Mouse (Mus musculus): ENCODE data around the gene Stra6. TPM values are rescaled to one million over a fixed set of nuclear protein-coding genes. Genes with fewer than 3 reads are reported as not detected.
A peak's percentile ranks its signal among the peaks of the same experiment; 100 is the strongest.

Stra6 gene
- polyA plus RNA-seq, 1 experiment from 2014 or later, result 14.8 TPM

DNA sequence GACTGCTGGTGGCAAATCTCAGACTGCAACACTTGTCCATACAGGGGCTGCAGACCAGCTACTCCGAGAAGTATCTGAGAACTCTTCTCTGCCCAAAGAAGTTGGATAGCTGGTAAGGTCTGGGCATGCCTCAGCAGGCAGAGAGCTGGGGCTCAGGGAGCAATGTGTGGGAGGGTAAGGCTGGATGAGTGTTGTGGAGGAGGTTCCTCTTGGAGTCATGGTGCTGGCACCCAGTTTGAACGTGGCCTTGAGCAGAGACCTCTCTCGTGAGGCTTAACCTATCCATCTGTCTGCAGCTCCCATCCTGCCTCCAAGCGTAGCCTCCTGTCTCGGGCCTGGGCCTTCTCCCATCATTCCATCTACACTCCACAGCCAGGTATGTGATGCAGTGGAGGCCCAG is 81.8 kb downstream of the Stra6 start:
- ATAC-seq (ENCODE audit: low FRiP score), result no peak
- Histone ChIP-seq H3K27ac (no peak overlapping the region), H3K4me2 (replicated peaks) (no peak overlapping the region), H3K9ac (no peak overlapping the region), H3K27me3 (peaks cover 6% of the 10 kb centered on the region; the same call in 1 of the 2 replicates), H3K4me1 (peaks cover 10% of the 10 kb centered on the region), H3K9me3 (replicated peaks) (no peaks in the 10 kb centered on the region), H3K36me3 (no peaks in the 10 kb centered on the region), H3K4me3 (no peak overlapping the region)
- WGBS, result 92% methylated on average over 5 of the region's 5 CpGs

GRCm38 (mm10) chr9:58148806-58149205 is 85.2 kb downstream of the Stra6 start:
- peaks cover 3% of the 10 kb centered on the region; the same call in 1 of the 2 replicates for H3K27me3 ChIP-seq
- WGBS, result 57% methylated on average over 2 of the region's 2 CpGs
- H3K27ac ChIP-seq, result no peak overlapping the region

GRCm38 (mm10) chr9:58150733-58151361 is 87.3 kb downstream of the Stra6 start:
- H3K4me1 ChIP-seq, result peaks cover 20% of the 10 kb centered on the region
- H3K36me3 ChIP-seq, result no peaks in the 10 kb centered on the region
- ATAC-seq (ENCODE audit: low FRiP score), result no peak
- WGBS, result 76% methylated on average over 4 of the region's 4 CpGs
- no peak overlapping the region for H3K4me3 ChIP-seq
- H3K9ac ChIP-seq, result no peak overlapping the region
- no peak overlapping the region for H3K27ac ChIP-seq
- H3K27me3 ChIP-seq, result no peaks in the 10 kb centered on the region; the same call in 1 of the 2 replicates
- no peak overlapping the region for H3K4me2 ChIP-seq (replicated peaks)
- H3K9me3 ChIP-seq (replicated peaks), result no peaks in the 10 kb centered on the region

More at GRCm38 (mm10) chr9:58148806-58149205, 85.2 kb downstream of the Stra6 start:
- Histone ChIP-seq H3K4me2 (replicated peaks) (no peak overlapping the region), H3K4me1 (peaks cover 17% of the 10 kb centered on the region), H3K9ac (no peak overlapping the region), H3K9me3 (replicated peaks) (no peaks in the 10 kb centered on the region), H3K36me3 (no peaks in the 10 kb centered on the region), H3K4me3 (no peak overlapping the region)
- no peak for ATAC-seq (ENCODE audit: low FRiP score)

- ATAC-seq (ENCODE audit: low FRiP score), result no peak
- Histone ChIP-seq H3K36me3 (no peaks in the 10 kb centered on the region), H3K4me3 (no peak overlapping the region), H3K4me1 (peaks cover 28% of the 10 kb centered on the region), H3K9me3 (replicated peaks) (no peaks in the 10 kb centered on the region), H3K27me3 (no peaks in the 10 kb centered on the region; the same call in 1 of the 2 replicates), H3K9ac (no peak overlapping the region), H3K4me2 (replicated peaks) (no peak overlapping the region), H3K27ac (peak overlapping the region; percentile 23; the same call in 1 of the 2 replicates)
- WGBS, result 86% methylated on average over 3 of the region's 3 CpGs
Measured at GRCm38 (mm10) chr9:58153095-58153494, 89.5 kb downstream of the Stra6 start.

- Histone ChIP-seq H3K4me1 (peaks cover 36% of the 10 kb centered on the region), H3K4me2 (replicated peaks) (0 out of 2 replicates have a peak overlapping the region, but pooled peaks have one; percentile 8), H3K36me3 (no peaks in the 10 kb centered on the region), H3K9me3 (replicated peaks) (no peaks in the 10 kb centered on the region), H3K27me3 (peaks cover 3% of the 10 kb centered on the region; the same call in 1 of the 2 replicates), H3K27ac (peak overlapping the region; percentile 62; the same call in 1 of the 2 replicates), H3K4me3 (no peak overlapping the region), H3K9ac (0 out of 2 replicates have a peak overlapping the region, but pooled peaks have one; percentile 4)
- WGBS, result 41% methylated on average over 3 of the region's 3 CpGs
- no peak for ATAC-seq (ENCODE audit: low FRiP score)
Measured at GRCm38 (mm10) chr9:58155366-58155765, 91.8 kb downstream of the Stra6 start.

DNA sequence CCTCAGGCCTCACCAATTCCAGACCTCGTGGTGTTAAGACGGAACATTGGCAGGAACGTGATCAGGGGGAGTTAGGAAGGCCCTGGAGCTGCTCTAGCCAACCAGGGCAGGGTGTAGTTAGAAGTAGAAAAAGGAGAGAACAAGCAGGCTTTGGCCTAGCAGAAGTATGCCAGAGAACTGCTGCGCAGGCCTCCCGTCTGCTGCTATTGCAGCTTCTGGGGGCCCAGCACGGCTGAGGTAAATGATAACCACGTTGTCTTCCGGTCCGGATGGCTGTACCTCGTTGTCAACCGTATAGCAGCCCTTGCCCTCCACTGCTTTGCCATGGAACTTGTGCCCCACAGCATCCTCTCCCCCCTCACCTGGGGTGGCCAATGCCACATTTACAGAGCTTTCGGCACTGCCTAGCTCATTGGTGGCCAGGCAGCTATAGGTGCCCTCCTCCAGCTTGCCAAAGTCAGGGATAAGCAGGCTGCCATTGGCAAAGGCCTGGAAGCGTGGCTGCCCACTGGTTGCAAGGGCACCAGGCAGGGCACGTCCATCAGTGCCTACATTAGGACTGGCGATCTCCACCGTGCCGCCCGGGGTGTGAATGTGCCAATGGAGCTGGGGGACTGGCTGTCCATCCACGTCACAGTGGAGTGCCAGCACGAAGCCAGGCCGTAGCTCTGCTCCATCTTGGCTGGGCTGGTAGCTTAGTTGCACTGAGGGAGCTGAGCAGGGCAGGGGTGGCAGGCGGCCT is 93.4 kb downstream of the Stra6 start:
- WGBS, result 88% methylated on average over 22 of the region's 22 CpGs
- H3K4me2 ChIP-seq (replicated peaks), result peak overlapping the region; percentile 39; the same call in 1 of the 2 replicates
- H3K9me3 ChIP-seq (replicated peaks), result no peaks in the 10 kb centered on the region
- peaks cover 3% of the 10 kb centered on the region; the same call in 1 of the 2 replicates for H3K27me3 ChIP-seq
- H3K4me1 ChIP-seq, result peaks cover 36% of the 10 kb centered on the region
- H3K9ac ChIP-seq, result no peak overlapping the region
- H3K27ac ChIP-seq, result 0 out of 2 replicates have a peak overlapping the region, but pooled peaks have one; percentile 13
- H3K4me3 ChIP-seq, result 0 out of 2 replicates have a peak overlapping the region, but pooled peaks have one; percentile 20
- H3K36me3 ChIP-seq, result no peaks in the 10 kb centered on the region
- ATAC-seq (ENCODE audit: low FRiP score), result no peak; the same call in 1 of the 2 replicates

DNA sequence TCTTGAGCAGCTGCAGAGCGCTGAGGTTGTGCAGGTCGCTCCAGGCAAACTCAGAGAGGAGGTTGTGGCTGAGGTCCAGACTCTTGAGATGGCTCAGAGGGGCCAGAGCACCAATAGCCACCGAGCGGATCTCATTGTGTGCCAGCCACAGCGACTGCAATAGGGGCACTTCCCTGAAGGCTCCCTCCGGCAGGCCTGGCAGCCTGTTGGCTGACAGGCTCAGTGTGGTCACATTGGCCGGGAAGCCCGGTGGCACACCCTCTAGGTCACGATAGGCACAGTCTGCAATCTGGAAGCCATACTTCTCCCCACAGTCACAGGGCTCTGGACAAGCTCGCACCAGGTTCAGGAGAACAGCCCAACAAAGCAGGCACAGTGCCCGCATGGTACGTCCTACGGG is 94.2 kb downstream of the Stra6 start:
- H3K4me3 ChIP-seq, result peak overlapping the region; percentile 20
- H3K27me3 ChIP-seq, result peaks cover 3% of the 10 kb centered on the region; the same call in 1 of the 2 replicates
- peak overlapping the region; percentile 42; the same call in 1 of the 2 replicates for H3K9ac ChIP-seq
- ATAC-seq (ENCODE audit: low FRiP score), result 0 out of 2 replicates have a peak, but pooled peaks have one; percentile 29
- no peaks in the 10 kb centered on the region for H3K9me3 ChIP-seq (replicated peaks)
- no peaks in the 10 kb centered on the region for H3K36me3 ChIP-seq
- H3K4me1 ChIP-seq, result peaks cover 35% of the 10 kb centered on the region
- peak overlapping the region; percentile 67 for H3K27ac ChIP-seq
- 78% methylated on average over 13 of the region's 13 CpGs for WGBS
- peak overlapping the region; percentile 39 for H3K4me2 ChIP-seq (replicated peaks)

GRCm38 (mm10) chr9:58158541-58159311 is 95.1 kb downstream of the Stra6 start:
- Histone ChIP-seq H3K27ac (peak overlapping the region; percentile 67), H3K27me3 (0 out of 2 replicates have a peak, but pooled peaks cover 3% of the 10 kb centered on the region), H3K4me2 (replicated peaks) (peak overlapping the region; percentile 22; the same call in 1 of the 2 replicates), H3K4me1 (peaks cover 27% of the 10 kb centered on the region), H3K4me3 (no peak overlapping the region), H3K9ac (no peak overlapping the region; the same call in 1 of the 2 replicates), H3K9me3 (replicated peaks) (no peaks in the 10 kb centered on the region), H3K36me3 (no peaks in the 10 kb centered on the region)
- no peak for ATAC-seq (ENCODE audit: low FRiP score)
- 44% methylated on average over 7 of the region's 7 CpGs for WGBS

DNA sequence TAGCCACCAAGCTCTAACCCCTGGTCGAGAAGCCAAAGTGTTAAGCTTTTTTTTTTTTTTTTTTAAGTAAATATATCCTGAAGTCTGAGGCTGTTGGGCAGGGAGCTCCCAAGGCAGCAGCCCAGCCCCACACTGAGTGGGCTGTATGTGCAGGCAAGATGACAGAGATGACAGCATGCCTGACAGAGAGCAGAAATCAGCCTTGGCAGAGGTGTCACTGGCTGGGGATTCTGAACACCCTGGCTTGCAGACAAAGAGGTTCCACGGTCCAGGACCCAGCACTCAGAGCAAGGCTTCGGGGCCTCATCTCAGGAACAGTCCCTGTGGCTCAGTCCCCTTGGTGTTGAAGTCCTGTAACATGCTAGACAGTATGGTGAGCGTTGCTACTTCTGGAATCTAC is 96.3 kb downstream of the Stra6 start:
- peak overlapping the region; percentile 64; the same call in 1 of the 2 replicates for H3K27ac ChIP-seq
- 0 out of 2 replicates have a peak, but pooled peaks cover 3% of the 10 kb centered on the region for H3K27me3 ChIP-seq
- no peaks in the 10 kb centered on the region for H3K9me3 ChIP-seq (replicated peaks)
- ATAC-seq (ENCODE audit: low FRiP score), result no peak
- H3K4me2 ChIP-seq (replicated peaks), result no peak overlapping the region
- H3K9ac ChIP-seq, result no peak overlapping the region
- H3K4me1 ChIP-seq, result peaks cover 25% of the 10 kb centered on the region
- no peaks in the 10 kb centered on the region for H3K36me3 ChIP-seq
- WGBS, result 84% methylated on average over 4 of the region's 4 CpGs
- H3K4me3 ChIP-seq, result no peak overlapping the region

- no peak for ATAC-seq (ENCODE audit: low FRiP score)
- H3K4me1 ChIP-seq, result peaks cover 21% of the 10 kb centered on the region
Measured at GRCm38 (mm10) chr9:58160315-58160714, 96.7 kb downstream of the Stra6 start.

GRCm38 (mm10) chr9:58162173-58162572 is 98.6 kb downstream of the Stra6 start:
- Histone ChIP-seq H3K9me3 (replicated peaks) (no peaks in the 10 kb centered on the region), H3K27me3 (0 out of 2 replicates have a peak, but pooled peaks cover 3% of the 10 kb centered on the region), H3K27ac (no peak overlapping the region), H3K4me3 (no peak overlapping the region), H3K9ac (no peak overlapping the region), H3K4me2 (replicated peaks) (no peak overlapping the region), H3K4me1 (peaks cover 11% of the 10 kb centered on the region), H3K36me3 (no peaks in the 10 kb centered on the region)
- WGBS, result 88% methylated on average over 3 of the region's 3 CpGs
- no peak for ATAC-seq (ENCODE audit: low FRiP score)

More at GRCm38 (mm10) chr9:58160315-58160714, 96.7 kb downstream of the Stra6 start:
- H3K9me3 ChIP-seq (replicated peaks), result no peaks in the 10 kb centered on the region
- no peaks in the 10 kb centered on the region for H3K36me3 ChIP-seq
- no peak overlapping the region for H3K4me2 ChIP-seq (replicated peaks)
- H3K4me3 ChIP-seq, result no peak overlapping the region
- H3K27me3 ChIP-seq, result 0 out of 2 replicates have a peak, but pooled peaks cover 3% of the 10 kb centered on the region
- H3K9ac ChIP-seq, result no peak overlapping the region
- H3K27ac ChIP-seq, result no peak overlapping the region
- 83% methylated on average over 5 of the region's 5 CpGs for WGBS

Data from hindbrain, embryonic 12.5 days (tissue).